Mouse (Mus musculus): ENCODE data around the gene Helq. TPM values are rescaled to one million over a fixed set of nuclear protein-coding genes. Genes with fewer than 3 reads are reported as not detected.

Helq gene
- total and polyA plus RNA-seq, 3 experiments: 22.7 to 32.2 TPM; not detected in 1

- Histone ChIP-seq H3K4me3 (ENCODE audit: control insufficient read depth in 1 of 2, insufficient read depth in 1 of 2, low read depth in 2 of 2, low read length in 2 of 2) (no peak overlapping the region), H3K9me3 (replicated peaks; ENCODE audit: insufficient read depth, low read length) (no peaks in the 10 kb centered on the region), H3K4me1 (ENCODE audit: control insufficient read depth in 1 of 2, insufficient read depth in 2 of 2, low read length in 2 of 2) (no peaks in the 10 kb centered on the region), H3K79me2 (ENCODE audit: control insufficient read depth, insufficient read depth, low read length, poor library complexity) (no peaks in the 10 kb centered on the region), H3K36me3 (ENCODE audit: control insufficient read depth in 1 of 2, insufficient read depth in 2 of 2, low read length in 2 of 2) (peaks cover 0 to 27% of the 10 kb centered on the region in 2 experiments; a peak in 2 of 4 replicates), H3K27me3 (ENCODE audit: control insufficient read depth in 1 of 2, insufficient read depth in 2 of 2, low read length in 2 of 2) (no peaks in the 10 kb centered on the region), H3K27ac (ENCODE audit: control insufficient read depth, low read depth, low read length) (no peak overlapping the region), H3K9ac (ENCODE audit: control insufficient read depth, low read depth, low read length, poor library complexity, severe bottlenecking) (no peak overlapping the region)
- no peak for TF ChIP-seq CHD1 (IDR thresholded peaks at IDR 0.05; ENCODE audit: low read depth, low read length)
- no peak for TF ChIP-seq POLR2AphosphoS2 (IDR thresholded peaks at IDR 0.05; ENCODE audit: low read length)
- TF ChIP-seq TAL1 (IDR thresholded peaks at IDR 0.05; ENCODE audit: low read length): no peak
- no peak for TF ChIP-seq E2F4 (IDR thresholded peaks at IDR 0.05; ENCODE audit: borderline replicate concordance, low read depth, low read length)
- no peak for TF ChIP-seq MAFK (IDR thresholded peaks at IDR 0.05; ENCODE audit: borderline replicate concordance, low read depth, low read length)
- TF ChIP-seq MYB (IDR thresholded peaks at IDR 0.05; ENCODE audit: low read depth, low read length): no peak
- no peak for TF ChIP-seq USF1 (IDR thresholded peaks at IDR 0.05; ENCODE audit: low read depth, low read length)
- DNase-seq (ENCODE audit: low read depth, low spot score): no peak
Observed at GRCm38 (mm10) chr5:100776900-100777299, 21.5 kb downstream of the Helq start.

GRCm38 (mm10) chr5:100775778-100776404, 22.5 kb downstream of the Helq start:
- Histone ChIP-seq H3K4me1 (ENCODE audit: control insufficient read depth in 1 of 2, insufficient read depth in 2 of 2, low read length in 2 of 2) (no peaks in the 10 kb centered on the region), H3K27me3 (ENCODE audit: control insufficient read depth in 1 of 2, insufficient read depth in 2 of 2, low read length in 2 of 2) (no peaks in the 10 kb centered on the region), H3K27ac (ENCODE audit: control insufficient read depth, low read depth, low read length) (no peak overlapping the region), H3K36me3 (ENCODE audit: control insufficient read depth in 1 of 2, insufficient read depth in 2 of 2, low read length in 2 of 2) (peaks cover 0 to 25% of the 10 kb centered on the region in 2 experiments; a peak in 2 of 4 replicates), H3K9me3 (replicated peaks; ENCODE audit: insufficient read depth, low read length) (no peaks in the 10 kb centered on the region), H3K79me2 (ENCODE audit: control insufficient read depth, insufficient read depth, low read length, poor library complexity) (no peaks in the 10 kb centered on the region), H3K4me3 (ENCODE audit: control insufficient read depth in 1 of 2, insufficient read depth in 1 of 2, low read depth in 2 of 2, low read length in 2 of 2) (no peak overlapping the region), H3K9ac (ENCODE audit: control insufficient read depth, low read depth, low read length, poor library complexity, severe bottlenecking) (no peak overlapping the region)
- TF ChIP-seq ZNF384 (IDR thresholded peaks at IDR 0.05; ENCODE audit: low read depth, low read length): no peak
- no peak for DNase-seq (ENCODE audit: low read depth, low spot score)

- Histone ChIP-seq H3K36me3 (ENCODE audit: control insufficient read depth in 1 of 2, insufficient read depth in 2 of 2, low read length in 2 of 2) (peaks cover 0 to 23% of the 10 kb centered on the region in 2 experiments; a peak in 2 of 4 replicates), H3K9me3 (replicated peaks; ENCODE audit: insufficient read depth, low read length) (no peaks in the 10 kb centered on the region), H3K4me1 (ENCODE audit: control insufficient read depth in 1 of 2, insufficient read depth in 2 of 2, low read length in 2 of 2) (no peaks in the 10 kb centered on the region), H3K79me2 (ENCODE audit: control insufficient read depth, insufficient read depth, low read length, poor library complexity) (no peaks in the 10 kb centered on the region), H3K27me3 (ENCODE audit: control insufficient read depth in 1 of 2, insufficient read depth in 2 of 2, low read length in 2 of 2) (no peaks in the 10 kb centered on the region), H3K4me3 (ENCODE audit: control insufficient read depth in 1 of 2, insufficient read depth in 1 of 2, low read depth in 2 of 2, low read length in 2 of 2) (no peak overlapping the region), H3K9ac (ENCODE audit: control insufficient read depth, low read depth, low read length, poor library complexity, severe bottlenecking) (no peak overlapping the region), H3K27ac (ENCODE audit: control insufficient read depth, low read depth, low read length) (no peak overlapping the region)
- TF ChIP-seq BHLHE40 (IDR thresholded peaks at IDR 0.05; ENCODE audit: borderline replicate concordance, low read depth, low read length) (no peak), POLR2AphosphoS2 (IDR thresholded peaks at IDR 0.05; ENCODE audit: low read length) (no peak), TAL1 (IDR thresholded peaks at IDR 0.05; ENCODE audit: low read length) (no peak), ETS1 (IDR thresholded peaks at IDR 0.05; ENCODE audit: low read depth, low read length) (no peak), MAZ (IDR thresholded peaks at IDR 0.05; ENCODE audit: low read depth, low read length) (no peak), MYC (IDR thresholded peaks at IDR 0.05; ENCODE audit: low read depth, low read length) (no peak), MYB (IDR thresholded peaks at IDR 0.05; ENCODE audit: low read depth, low read length) (no peak), CTCF (IDR thresholded peaks at IDR 0.05 in 2 of 3, conservative IDR thresholded peaks at IDR 0.05 in 1 of 3; ENCODE audit: control insufficient read depth in 1 of 3, insufficient read depth in 1 of 3, low read depth in 2 of 3, low read length in 3 of 3, poor library complexity in 1 of 3, severe bottlenecking in 1 of 3) (no peak), ZC3H11A (IDR thresholded peaks at IDR 0.05; ENCODE audit: low read depth, low read length) (no peak), TBP (IDR thresholded peaks at IDR 0.05; ENCODE audit: low read depth, low read length) (no peak), MXI1 (IDR thresholded peaks at IDR 0.05; ENCODE audit: low read depth, low read length) (no peak), JUND (IDR thresholded peaks at IDR 0.05; ENCODE audit: low read depth, low read length) (no peak), ELF1 (IDR thresholded peaks at IDR 0.05; ENCODE audit: low read depth, low read length) (no peak), KAT2A (conservative IDR thresholded peaks at IDR 0.05; ENCODE audit: low read depth, low read length) (no peak), E2F4 (IDR thresholded peaks at IDR 0.05; ENCODE audit: borderline replicate concordance, low read depth, low read length) (no peak)
- DNase-seq (ENCODE audit: low read depth, low spot score): no peak
Observed at GRCm38 (mm10) chr5:100771575-100771974, 26.8 kb downstream of the Helq start.
